In genomic region chr7:125983902-125984841, GRCm38 (mm10) we compare ENCODE assay signal across 10 mouse cellular contexts.
A peak's percentile ranks its signal among the peaks of the same experiment; 100 is the strongest.
DNase-seq lines count a peak whose midpoint lies in the region; TF ChIP-seq lines count a peak whose summit lies in the region.
"Had no signal": no experiment of that assay in that cellular context is flagged by ENCODE, and none has a peak within 500 bp of the region (broad histone marks: within the 10 kb centered on the region; RNA-seq: fewer than 3 reads in every experiment).

No protein-coding gene starts in this region.

- TF ChIP-seq CTCF in cerebellum, adult 2 months (IDR thresholded peaks at IDR 0.05; ENCODE audit: borderline replicate concordance, insufficient read depth, low read depth, low read length): no peak

- H3K4me1 ChIP-seq in cerebellum, adult 2 months (ENCODE audit: control insufficient read depth, insufficient read depth, low read length): peaks cover 7% of the 10 kb centered on the region
- H3K4me1 ChIP-seq: embryonic facial prominence, embryonic 15.5 days had no signal

- peak; percentile 37 to 41 for DNase-seq in cerebellum, adult 2 months
- DNase-seq in cerebellum, adult 8-10 months: no peak
- DNase-seq in layer of hippocampus, adult 9-11 months: peak; percentile 38
- no peak for DNase-seq in layer of hippocampus, postnatal 10 days (ENCODE audit: low spot score in 2 of 2)
- peak; percentile 19 to 30 for DNase-seq in cerebellum, postnatal 36 days
- peak; percentile 59 to 73 for DNase-seq in left cerebral cortex, adult 9 months (ENCODE audit: low spot score in 2 of 2)
- DNase-seq in gastrocnemius, postnatal 25 days: no peak
- no peak for DNase-seq in spleen, postnatal 4 days (ENCODE audit: low spot score in 2 of 2)

- no peaks in the 10 kb centered on the region for H3K27me3 ChIP-seq in cerebellum, adult 2 months (ENCODE audit: control insufficient read depth, insufficient read depth, low read length)
- H3K27me3 ChIP-seq: embryonic facial prominence, embryonic 15.5 days; heart, embryonic 13.5 days had no signal

- no peak overlapping the region for H3K4me3 ChIP-seq in cerebellum, adult 2 months (replicated peaks; ENCODE audit: insufficient read depth, low read depth, low read length)
- H3K4me3 ChIP-seq: embryonic facial prominence, embryonic 15.5 days; heart, embryonic 13.5 days had no signal

- WGBS in cerebellum, adult 2 months: 54% methylated on average over 12 of the region's 12 CpGs

- no peak overlapping the region for H3K27ac ChIP-seq in cerebellum, adult 2 months (ENCODE audit: insufficient read depth, low read length)
- H3K27ac ChIP-seq: embryonic facial prominence, embryonic 15.5 days; heart, embryonic 13.5 days had no signal

- no peak for TF ChIP-seq POLR2A in cerebellum, adult 2 months (IDR thresholded peaks at IDR 0.05; ENCODE audit: borderline replicate concordance, insufficient read depth, low read length)

Comparison
In these comparisons a context has a peak if more than half of its experiments do, and no peak if none do; other contexts are left out.
1. DNase-seq: peak in cerebellum, adult 2 months (2 of 2), layer of hippocampus, adult 9-11 months (single experiment), cerebellum, postnatal 36 days (2 of 2) and left cerebral cortex, adult 9 months (2 of 2); none in cerebellum, adult 8-10 months (single experiment), layer of hippocampus, postnatal 10 days (0 of 2), gastrocnemius, postnatal 25 days (single experiment) and spleen, postnatal 4 days (0 of 2).